Mouse (Mus musculus) erythroblast, embryonic 14.5 days (primary cell): Measurements from ENCODE around the gene Klhl25.

Source experiments
- GATA1 ChIP-seq: IDR thresholded peaks from 2 replicates; pipeline ENCODE4 v1.6.1; 2012; ENCODE audit warnings: low read length, inconsistent platforms, mixed read lengths
- TAL1 ChIP-seq: IDR thresholded peaks from 3 replicates; pipeline ENCODE4 v1.6.1; 2012; ENCODE audit warnings: low read length, inconsistent platforms, mixed read lengths

DNA sequence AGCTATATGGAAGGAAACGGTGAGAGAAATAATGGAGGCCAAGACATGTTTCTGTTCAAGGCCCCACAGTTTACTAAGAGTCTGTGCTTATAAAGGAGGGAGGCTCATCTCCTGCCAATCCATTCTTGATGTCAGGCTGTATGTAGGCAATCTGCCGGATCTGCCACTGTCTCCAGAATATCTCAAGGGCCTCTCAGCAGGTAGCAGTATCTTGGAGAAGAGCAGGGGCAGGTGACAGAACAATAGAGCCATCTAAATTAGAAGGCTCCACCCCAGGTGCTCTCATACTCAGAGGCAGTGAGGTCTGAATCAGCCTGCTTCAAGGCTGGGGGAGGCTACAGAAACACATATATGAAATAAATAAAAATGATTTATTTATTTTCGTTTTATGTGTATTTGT is 45.2 kb upstream of the Klhl25 start:
- TF ChIP-seq GATA1 (no peak), TAL1 (no peak)
